Mouse (Mus musculus) lung, postnatal 0 days (tissue): ENCODE results near the gene Tgfa.

Source experiments
- CTCF ChIP-seq: IDR thresholded peaks from 2 replicates; pipeline ENCODE4 v1.5.1; 2016; ENCODE audit warnings: antibody characterized with exemption, mild to moderate bottlenecking
- EP300 ChIP-seq: IDR thresholded peaks from 2 replicates; pipeline ENCODE4 v1.6.1; 2016; ENCODE audit warnings: antibody characterized with exemption, mild to moderate bottlenecking, control low read depth

DNA sequence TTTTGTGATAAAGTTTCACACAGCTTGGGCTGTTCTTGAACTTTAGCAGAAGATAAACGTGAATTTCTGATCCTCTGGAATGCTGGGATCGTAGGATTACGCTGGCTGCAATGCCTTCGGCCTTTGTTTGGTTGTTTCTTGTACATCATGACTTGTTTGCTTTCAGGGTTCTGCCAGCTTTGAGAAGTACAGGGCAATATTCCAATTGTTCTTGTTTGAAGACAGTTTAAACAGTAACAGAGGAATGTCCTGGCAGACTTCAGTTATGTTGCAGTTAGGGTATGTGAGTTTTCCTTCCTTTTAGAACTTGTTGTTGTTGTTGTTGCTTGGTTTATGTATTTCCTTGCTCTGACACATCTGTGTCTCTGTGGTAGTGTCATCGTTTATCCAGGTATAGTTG, 18.8 kb upstream of the Tgfa start:
- no peak for TF ChIP-seq EP300
- no peak for TF ChIP-seq CTCF
